ENCODE assay signal across 32 mouse cellular contexts in genomic region chr4:55366014-55366413, GRCm38 (mm10). TPM values are rescaled to one million over a fixed set of nuclear protein-coding genes. Genes with fewer than 3 reads are reported as not detected.
DNase-seq lines count a peak whose midpoint lies in the region; ATAC-seq lines count a peak whose summit lies in the region.
"Had no signal": no experiment of that assay in that cellular context is flagged by ENCODE, and none has a peak within 500 bp of the region (broad histone marks: within the 10 kb centered on the region; RNA-seq: fewer than 3 reads in every experiment).

No protein-coding gene starts in this region.

- 69% methylated on average over 1 of the region's 1 CpGs for WGBS in hindbrain, embryonic 13.5 days
- WGBS in hindbrain, embryonic 16.5 days, result 76% methylated on average over 1 of the region's 1 CpGs

- H3K9me3 ChIP-seq in hindbrain, embryonic 13.5 days, result no peaks in the 10 kb centered on the region
- no peaks in the 10 kb centered on the region for H3K9me3 ChIP-seq in hindbrain, embryonic 16.5 days (ENCODE audit: control insufficient read depth, low read length)
- H3K9me3 ChIP-seq: embryonic facial prominence, embryonic 10.5 days; embryonic facial prominence, embryonic 15.5 days; forebrain, embryonic 12.5 days; hindbrain, embryonic 12.5 days; kidney, embryonic 15.5 days; limb, embryonic 13.5 days; neural tube, embryonic 12.5 days had no signal

- peaks cover 7% of the 10 kb centered on the region for H3K4me1 ChIP-seq in hindbrain, embryonic 13.5 days (replicated peaks)
- no peaks in the 10 kb centered on the region for H3K4me1 ChIP-seq in hindbrain, embryonic 16.5 days (ENCODE audit: control insufficient read depth, insufficient read depth, low read depth, low read length)
- H3K4me1 ChIP-seq: embryonic facial prominence, embryonic 10.5 days; embryonic facial prominence, embryonic 15.5 days; heart, embryonic 15.5 days; hindbrain, embryonic 12.5 days; kidney, embryonic 15.5 days; limb, embryonic 13.5 days; midbrain, embryonic 10.5 days; neural tube, embryonic 12.5 days had no signal

- no peak overlapping the region for H3K4me2 ChIP-seq in hindbrain, embryonic 13.5 days
- H3K4me2 ChIP-seq in hindbrain, embryonic 16.5 days (ENCODE audit: low read length), result no peak overlapping the region
- H3K4me2 ChIP-seq: embryonic facial prominence, embryonic 15.5 days; forebrain, embryonic 12.5 days; heart, embryonic 15.5 days; hindbrain, embryonic 12.5 days; kidney, embryonic 15.5 days; limb, embryonic 13.5 days; liver, embryonic 11.5 days; neural tube, embryonic 12.5 days had no signal

- peak overlapping the region; percentile 37; the same call in 1 of the 2 replicates for H3K27ac ChIP-seq in hindbrain, embryonic 13.5 days
- H3K27ac ChIP-seq in hindbrain, embryonic 16.5 days (ENCODE audit: low read depth, low read length), result no peak overlapping the region
- H3K27ac ChIP-seq: embryonic facial prominence, embryonic 10.5 days; embryonic facial prominence, embryonic 15.5 days; forebrain, embryonic 12.5 days; heart, embryonic 15.5 days; hindbrain, embryonic 12.5 days; kidney, embryonic 15.5 days; layer of hippocampus, adult 2 months; limb, embryonic 13.5 days; midbrain, embryonic 10.5 days; neural tube, embryonic 12.5 days had no signal

- peaks cover 11% of the 10 kb centered on the region for H3K36me3 ChIP-seq in hindbrain, embryonic 13.5 days
- H3K36me3 ChIP-seq in hindbrain, embryonic 16.5 days (ENCODE audit: control insufficient read depth, insufficient read depth, low read length), result peaks cover 6% of the 10 kb centered on the region

- H3K9ac ChIP-seq in hindbrain, embryonic 13.5 days, result no peak overlapping the region
- no peak overlapping the region for H3K9ac ChIP-seq in hindbrain, embryonic 16.5 days (ENCODE audit: low read depth, low read length)
- H3K9ac ChIP-seq: embryonic facial prominence, embryonic 15.5 days; forebrain, embryonic 12.5 days; heart, embryonic 15.5 days; hindbrain, embryonic 12.5 days; kidney, embryonic 15.5 days; limb, embryonic 13.5 days; liver, postnatal 0 days; neural tube, embryonic 12.5 days had no signal

- ATAC-seq in hindbrain, embryonic 13.5 days (ENCODE audit: low FRiP score), result no peak
- ATAC-seq in hindbrain, embryonic 16.5 days, result no peak
- peak; percentile 65 for ATAC-seq in megakaryocyte, adult 5-6 weeks (ENCODE audit: poor library complexity, severe bottlenecking)
- ATAC-seq: inflammation-experienced regulatory T-cells, adult 6 months; liver, postnatal 0 days; midbrain, embryonic 16.5 days had no signal

- DNase-seq in MEL-GATA-1-ER (ENCODE audit: extremely low read depth, low read depth), result peak; percentile 58
- no peak for DNase-seq in urinary bladder, postnatal 36 days (ENCODE audit: low spot score in 2 of 2)
- no peak for DNase-seq in frontal cortex, adult 2 months (ENCODE audit: extremely low spot score in 1 of 2, low spot score in 1 of 2)
- no peak for DNase-seq in gastrocnemius, adult 18-20 months (ENCODE audit: low spot score)
- DNase-seq: adrenal gland, postnatal 25 days; cerebellum, adult 18-20 months; cerebellum, postnatal 10 days; kidney, adult 11 months; kidney, postnatal 25 days; liver, postnatal 0 days; lung, postnatal 4 days; right cerebral cortex, adult 18-20 months; spleen, adult 18-20 months; thymus, adult 2 months; thymus, postnatal 36 days had no signal

- no peaks in the 10 kb centered on the region for H3K27me3 ChIP-seq in hindbrain, embryonic 13.5 days
- no peaks in the 10 kb centered on the region for H3K27me3 ChIP-seq in hindbrain, embryonic 16.5 days (replicated peaks; ENCODE audit: control insufficient read depth, insufficient read depth, low read length)
- H3K27me3 ChIP-seq: embryonic facial prominence, embryonic 15.5 days; forebrain, embryonic 12.5 days; heart, embryonic 15.5 days; hindbrain, embryonic 12.5 days; kidney, embryonic 15.5 days; limb, embryonic 13.5 days; neural tube, embryonic 12.5 days had no signal

- H3K4me3 ChIP-seq in hindbrain, embryonic 13.5 days, result no peak overlapping the region
- H3K4me3 ChIP-seq in hindbrain, embryonic 16.5 days (ENCODE audit: low read length), result no peak overlapping the region
- H3K4me3 ChIP-seq: embryonic facial prominence, embryonic 10.5 days; embryonic facial prominence, embryonic 15.5 days; forebrain, embryonic 12.5 days; heart, embryonic 15.5 days; hindbrain, embryonic 12.5 days; kidney, embryonic 15.5 days; layer of hippocampus, adult 2 months; limb, embryonic 13.5 days; midbrain, embryonic 10.5 days; myocyte; neural tube, embryonic 12.5 days had no signal

RNA-seq across cellular contexts. Expression of gene Rad23b, which starts 16.2 kb away (rescaled TPM):
- 86.2 and 92.6 TPM in 2 replicates for polyA plus RNA-seq in hindbrain, embryonic 13.5 days (2015; fragmentation: Nextera tagmentation; extraction: Ambion mirVana)
- polyA plus RNA-seq in hindbrain, embryonic 16.5 days (2015; fragmentation: Nextera tagmentation; extraction: Ambion mirVana), result 85.4 and 88.0 TPM in 2 replicates
- total RNA-seq in megakaryocyte, adult 5-6 weeks (2015), result 56.7 and 60.3 TPM in 2 replicates
- 81.3 and 83.2 TPM in 2 replicates for total RNA-seq in megakaryocyte, adult 5-6 weeks (2017)
- 112 and 125 TPM in 2 replicates for polyA plus RNA-seq in frontal cortex, adult 2 months (2012; rRNA removed)
- total RNA-seq in gastrocnemius, adult 18-20 months (2021), result 100 to 1,000 TPM; 116 to 126 TPM
